Mouse (Mus musculus) lung, embryonic 15.5 days (tissue): ENCODE results near the gene Eif3i. TPM values are rescaled to one million over a fixed set of nuclear protein-coding genes. Genes with fewer than 3 reads are reported as not detected.

Experiments used
- ATAC-seq: fragments of 200-750 bp; cut with Nextera tagmentation; 2 replicates; pipeline ENCODE4 v1.8.0; 2017; ENCODE audit warnings: moderate number of reproducible peaks, borderline replicate concordance; ENCODE audit not compliant: low FRiP score, low TSS enrichment; ENCODE audit errors: extremely low read depth
- H3K27ac ChIP-seq: fragments of 300-500 bp; sonication (generic); 2 replicates; pipeline ENCODE4 v1.5.1; 2015; ENCODE audit warnings: moderate library complexity, mild to moderate bottlenecking, inconsistent platforms
- H3K27me3 ChIP-seq: fragments of 300-500 bp; sonication (generic); 2 replicates; pipeline ENCODE4 v1.6.1; 2015; ENCODE audit warnings: inconsistent platforms
- H3K36me3 ChIP-seq: fragments of 300-500 bp; sonication (generic); 2 replicates; pipeline ENCODE4 v1.6.1; 2015; ENCODE audit warnings: inconsistent platforms
- H3K4me1 ChIP-seq: fragments of 300-500 bp; sonication (generic); 2 replicates; pipeline ENCODE4 v1.6.1; 2015; ENCODE audit warnings: inconsistent platforms
- H3K4me2 ChIP-seq: fragments of 300-500 bp; sonication (generic); 2 replicates; pipeline ENCODE4 v1.6.1; 2015; ENCODE audit warnings: inconsistent platforms, mild to moderate bottlenecking, moderate library complexity
- H3K4me3 ChIP-seq: fragments of 300-500 bp; sonication (generic); 2 replicates; pipeline ENCODE4 v1.5.1; 2015; ENCODE audit warnings: mild to moderate bottlenecking, inconsistent platforms
- H3K9ac ChIP-seq: fragments of 300-500 bp; sonication (generic); 2 replicates; pipeline ENCODE4 v1.6.1; 2015; ENCODE audit warnings: inconsistent platforms
- H3K9me3 ChIP-seq: fragments of 300-500 bp; sonication (generic); 2 replicates; pipeline ENCODE4 v1.6.1; 2016; ENCODE audit warnings: inconsistent platforms
- WGBS: fragments of 180-500 bp; shearing (Covaris S2); methylation state at CpG from one replicate; pipeline ENCODE4 v1.1.7; 2015; 5-methylcytosine and 5-hydroxymethylcytosine counted together
- polyA plus RNA-seq: library from polyadenylated mRNA; unstranded; fragments of >200 nt; fragmentation: Nextera tagmentation; extraction: Ambion mirVana; gene quantifications from 2 replicates; pipeline ENCODE4 v1.2.1, GENCODE M21; 2015

The Eif3i gene
- polyA plus RNA-seq, 1 experiment from 2014 or later = 259 TPM

- Histone ChIP-seq H3K4me1 (peaks cover 22% of the 10 kb centered on the region), H3K27ac (no peak overlapping the region), H3K9ac (no peak overlapping the region), H3K27me3 (no peaks in the 10 kb centered on the region), H3K36me3 (no peaks in the 10 kb centered on the region; the same call in none of the 2 replicates), H3K9me3 (no peaks in the 10 kb centered on the region), H3K4me3 (no peak overlapping the region), H3K4me2 (no peak overlapping the region)
- WGBS = 89% methylated on average over 7 of the region's 7 CpGs
- no peak for ATAC-seq
Observed at GRCm38 (mm10) chr4:129617121-129617641, 16.7 kb upstream of the Eif3i start.

- Histone ChIP-seq H3K27ac (no peak overlapping the region), H3K36me3 (no peaks in the 10 kb centered on the region; the same call in none of the 2 replicates), H3K27me3 (no peaks in the 10 kb centered on the region), H3K4me3 (no peak overlapping the region), H3K9ac (no peak overlapping the region), H3K4me1 (peaks cover 19% of the 10 kb centered on the region), H3K4me2 (no peak overlapping the region), H3K9me3 (no peaks in the 10 kb centered on the region)
- no peak for ATAC-seq
- WGBS = 89% methylated on average over 3 of the region's 3 CpGs
Observed at GRCm38 (mm10) chr4:129616631-129617030, 16.2 kb upstream of the Eif3i start.

GRCm38 (mm10) chr4:129615801-129616290 lies 15.4 kb upstream of the Eif3i start:
- Histone ChIP-seq H3K27ac (no peak overlapping the region), H3K36me3 (no peaks in the 10 kb centered on the region; the same call in none of the 2 replicates), H3K9ac (no peak overlapping the region), H3K4me1 (peaks cover 19% of the 10 kb centered on the region), H3K27me3 (no peaks in the 10 kb centered on the region), H3K9me3 (no peaks in the 10 kb centered on the region), H3K4me3 (no peak overlapping the region), H3K4me2 (no peak overlapping the region)
- no peak for ATAC-seq
- WGBS = 89% methylated on average over 9 of the region's 9 CpGs

GRCm38 (mm10) chr4:129614093-129614492 lies 13.6 kb upstream of the Eif3i start, which contains the start of gene Dcdc2b:
Gene Dcdc2b (minus strand): TSS chr4:129614257.
- Histone ChIP-seq H3K36me3 (no peaks in the 10 kb centered on the region; the same call in none of the 2 replicates), H3K4me1 (peaks cover 16% of the 10 kb centered on the region), H3K9ac (no peak within 1 kb of the TSS), H3K27ac (no peak within 1 kb of the TSS), H3K27me3 (no peaks in the 10 kb centered on the region), H3K4me3 (no peak within 1 kb of the TSS), H3K9me3 (no peaks in the 10 kb centered on the region), H3K4me2 (no peak within 1 kb of the TSS)
- WGBS = 62% methylated on average over 6 of the region's 6 CpGs
- no peak for ATAC-seq

- no peaks in the 10 kb centered on the region for H3K27me3 ChIP-seq
- no peak overlapping the region for H3K9ac ChIP-seq
- WGBS = 66% methylated on average over 4 of the region's 4 CpGs
- H3K4me1 ChIP-seq = peaks cover 10% of the 10 kb centered on the region; the same call in 1 of the 2 replicates
- peaks cover 26% of the 10 kb centered on the region for H3K36me3 ChIP-seq
- no peak overlapping the region for H3K4me3 ChIP-seq
- no peak overlapping the region for H3K27ac ChIP-seq
- no peaks in the 10 kb centered on the region for H3K9me3 ChIP-seq
- no peak overlapping the region for H3K4me2 ChIP-seq
- 0 out of 2 replicates have a peak, but pooled peaks have one; percentile 4 for ATAC-seq
Observed at GRCm38 (mm10) chr4:129610472-129610871, 10.0 kb upstream of the Eif3i start.

- WGBS = 81% methylated on average over 4 of the region's 4 CpGs
- no peak overlapping the region for H3K4me2 ChIP-seq
- H3K9ac ChIP-seq = no peak overlapping the region
- ATAC-seq = peak; percentile 20; the same call in 1 of the 2 replicates
- H3K4me1 ChIP-seq = peaks cover 10% of the 10 kb centered on the region; the same call in 1 of the 2 replicates
- peaks cover 30% of the 10 kb centered on the region for H3K36me3 ChIP-seq
- no peaks in the 10 kb centered on the region for H3K27me3 ChIP-seq
- no peaks in the 10 kb centered on the region for H3K9me3 ChIP-seq
- no peak overlapping the region for H3K4me3 ChIP-seq
- H3K27ac ChIP-seq = no peak overlapping the region
Observed at GRCm38 (mm10) chr4:129610026-129610425, 9.6 kb upstream of the Eif3i start.

GRCm38 (mm10) chr4:129609139-129609631 lies 8.7 kb upstream of the Eif3i start:
- ATAC-seq = 0 out of 2 replicates have a peak, but pooled peaks have one; percentile 19
- Histone ChIP-seq H3K36me3 (peaks cover 38% of the 10 kb centered on the region), H3K9me3 (no peaks in the 10 kb centered on the region), H3K4me3 (no peak overlapping the region), H3K4me2 (no peak overlapping the region), H3K27me3 (no peaks in the 10 kb centered on the region), H3K4me1 (peaks cover 7% of the 10 kb centered on the region; the same call in 1 of the 2 replicates), H3K27ac (no peak overlapping the region), H3K9ac (no peak overlapping the region)
- WGBS = 77% methylated on average over 12 of the region's 12 CpGs

- WGBS = 30% methylated on average over 7 of the region's 7 CpGs
- peak; percentile 68; the same call in 1 of the 2 replicates for ATAC-seq
Observed at GRCm38 (mm10) chr4:129608426-129609025, 8.1 kb upstream of the Eif3i start.

GRCm38 (mm10) chr4:129588865-129589264 lies 11.6 kb downstream of the Eif3i start:
- H3K27ac ChIP-seq = no peak overlapping the region
- no peaks in the 10 kb centered on the region for H3K9me3 ChIP-seq
- 76% methylated on average over 4 of the region's 4 CpGs for WGBS
- H3K4me2 ChIP-seq = no peak overlapping the region
- no peak overlapping the region for H3K4me3 ChIP-seq
- peaks cover 12% of the 10 kb centered on the region for H3K4me1 ChIP-seq
- H3K9ac ChIP-seq = no peak overlapping the region
- H3K27me3 ChIP-seq = no peaks in the 10 kb centered on the region
- H3K36me3 ChIP-seq = peaks cover 33% of the 10 kb centered on the region
- no peak for ATAC-seq

More at GRCm38 (mm10) chr4:129608426-129609025, 8.1 kb upstream of the Eif3i start:
- no peaks in the 10 kb centered on the region for H3K27me3 ChIP-seq
- no peak overlapping the region for H3K9ac ChIP-seq
- no peak overlapping the region for H3K4me2 ChIP-seq
- peaks cover 45% of the 10 kb centered on the region for H3K36me3 ChIP-seq
- no peak overlapping the region for H3K4me3 ChIP-seq
- peak overlapping the region; percentile 13; the same call in 1 of the 2 replicates for H3K27ac ChIP-seq
- H3K9me3 ChIP-seq = no peaks in the 10 kb centered on the region
- H3K4me1 ChIP-seq = 0 out of 2 replicates have a peak, but pooled peaks cover under 1% of the 10 kb centered on the region

- no peak overlapping the region for H3K4me2 ChIP-seq
- H3K27ac ChIP-seq = no peak overlapping the region
- H3K4me1 ChIP-seq = peaks cover 12% of the 10 kb centered on the region
Observed at GRCm38 (mm10) chr4:129586943-129587342, 13.5 kb downstream of the Eif3i start.

GRCm38 (mm10) chr4:129585773-129586172 lies 14.7 kb downstream of the Eif3i start:
- Histone ChIP-seq H3K4me1 (peaks cover 12% of the 10 kb centered on the region), H3K9ac (no peak overlapping the region), H3K36me3 (peaks cover 4% of the 10 kb centered on the region), H3K4me2 (peak overlapping the region; percentile 83), H3K27ac (no peak overlapping the region), H3K27me3 (no peaks in the 10 kb centered on the region), H3K4me3 (no peak overlapping the region), H3K9me3 (no peaks in the 10 kb centered on the region)
- 79% methylated on average over 9 of the region's 9 CpGs for WGBS
- no peak for ATAC-seq

More at GRCm38 (mm10) chr4:129586943-129587342, 13.5 kb downstream of the Eif3i start:
- Histone ChIP-seq H3K4me3 (no peak overlapping the region), H3K36me3 (peaks cover 16% of the 10 kb centered on the region), H3K9me3 (no peaks in the 10 kb centered on the region), H3K27me3 (no peaks in the 10 kb centered on the region), H3K9ac (no peak overlapping the region)
- 50% methylated on average over 1 of the region's 1 CpGs for WGBS
- ATAC-seq = no peak
